Mouse (Mus musculus): ENCODE measurements at regions not wholly inside any gene's neighbourhood (a gene's known extent, or its start where the extent isn't known, plus 50 kb on each side); places are given as distances from the start of the nearest gene placed in this dataset.

DNA sequence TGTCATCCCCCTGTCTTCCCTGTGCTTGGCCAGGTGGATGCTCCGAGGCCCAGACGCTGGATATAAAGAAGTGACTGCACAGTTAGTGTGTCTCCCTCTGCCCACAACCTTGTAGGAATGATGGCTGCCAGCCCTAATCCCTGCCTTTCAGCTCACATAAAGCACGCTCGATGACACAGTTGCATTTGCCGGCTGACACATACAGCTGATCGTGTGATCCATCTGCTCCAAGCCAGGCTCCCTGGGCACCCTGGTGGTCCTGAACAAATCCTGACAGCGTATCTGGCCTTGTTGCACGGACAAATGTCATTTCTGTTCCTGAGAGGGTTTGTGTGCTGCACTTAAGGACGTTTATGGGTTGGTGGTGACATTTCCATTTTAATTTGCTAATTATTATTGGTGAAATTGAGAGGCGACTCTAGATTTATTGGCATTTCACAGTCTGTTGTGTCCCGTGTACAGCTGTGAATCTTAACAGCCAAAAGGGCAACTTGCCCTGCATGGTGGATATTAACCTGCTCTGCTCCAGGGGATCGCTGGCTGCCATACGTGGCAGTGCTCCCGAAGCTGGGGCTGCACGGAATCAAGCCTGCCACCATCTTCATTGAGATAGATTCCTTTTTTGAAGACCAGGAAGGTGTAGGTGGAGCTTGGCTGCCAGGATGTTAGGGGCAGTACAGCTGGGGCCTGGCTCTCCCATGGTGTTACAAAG lies 241.9 kb upstream of the Kcnab2 start:
- TF ChIP-seq CTCF (IDR thresholded peaks at IDR 0.05; ENCODE audit: low read depth) (no peak), EP300 (IDR thresholded peaks at IDR 0.05; ENCODE audit: low read depth) (no peak)

Data from heart, postnatal 0 days (tissue).